Mouse (Mus musculus) neural tube, embryonic 13.5 days (tissue): ENCODE results near the gene Ciita. TPM values are rescaled to one million over a fixed set of nuclear protein-coding genes. Genes with fewer than 3 reads are reported as not detected.
A peak's percentile ranks its signal among the peaks of the same experiment; 100 is the strongest.

Experiments used
- ATAC-seq: fragments of 200-750 bp; cut with Nextera tagmentation; 2 replicates; pipeline ENCODE4 v1.8.0; 2017; ENCODE audit warnings: low read depth, mild to moderate bottlenecking, moderate TSS enrichment, moderate library complexity
- H3K27ac ChIP-seq: fragments of 300-500 bp; sonication (generic); replicated peaks from 2 replicates; pipeline ENCODE4 v1.5.1; 2015; ENCODE audit warnings: moderate library complexity, mild to moderate bottlenecking, inconsistent platforms
- H3K27me3 ChIP-seq: fragments of 300-500 bp; sonication (generic); 2 replicates; pipeline ENCODE4 v1.6.1; 2015; ENCODE audit warnings: mild to moderate bottlenecking, inconsistent platforms
- H3K36me3 ChIP-seq: fragments of 300-500 bp; sonication (generic); 2 replicates; pipeline ENCODE4 v1.6.1; 2015; ENCODE audit warnings: mild to moderate bottlenecking, inconsistent platforms
- H3K4me1 ChIP-seq: fragments of 300-500 bp; sonication (generic); replicated peaks from 2 replicates; pipeline ENCODE4 v1.6.1; 2015; ENCODE audit warnings: inconsistent platforms
- H3K4me2 ChIP-seq: fragments of 300-500 bp; sonication (generic); 2 replicates; pipeline ENCODE4 v1.6.1; 2015; ENCODE audit warnings: inconsistent platforms, mild to moderate bottlenecking, moderate library complexity
- H3K4me3 ChIP-seq: fragments of 300-500 bp; sonication (generic); 2 replicates; pipeline ENCODE4 v1.5.1; 2015; ENCODE audit warnings: mild to moderate bottlenecking, inconsistent platforms
- H3K9ac ChIP-seq: fragments of 300-500 bp; sonication (generic); 2 replicates; pipeline ENCODE4 v1.6.1; 2015; ENCODE audit warnings: moderate library complexity, mild to moderate bottlenecking, inconsistent platforms
- H3K9me3 ChIP-seq: fragments of 300-500 bp; sonication (generic); 2 replicates; pipeline ENCODE4 v1.6.1; 2016; ENCODE audit warnings: inconsistent platforms
- WGBS: fragments of 180-500 bp; shearing (Covaris S2); methylation state at CpG from one replicate; pipeline ENCODE4 v1.1.7; 2015; 5-methylcytosine and 5-hydroxymethylcytosine counted together
- polyA plus RNA-seq: library from polyadenylated mRNA; unstranded; fragments of >200 nt; fragmentation: Nextera tagmentation; extraction: Ambion mirVana; gene quantifications from 2 replicates; pipeline ENCODE4 v1.2.1, GENCODE M21; 2015

Ciita gene
- polyA plus RNA-seq, 1 experiment from 2014 or later, result 0.35 TPM

- ATAC-seq, result no peak
- 68% methylated on average over 4 of the region's 4 CpGs for WGBS
- H3K9me3 ChIP-seq, result no peaks in the 10 kb centered on the region
Observed at GRCm38 (mm10) chr16:10482343-10482742, 2.5 kb downstream of the Ciita start.

GRCm38 (mm10) chr16:10486993-10487392 is 7.1 kb downstream of the Ciita start:
- Histone ChIP-seq H3K27ac (no peak overlapping the region), H3K4me3 (no peak overlapping the region), H3K4me1 (peaks cover 8% of the 10 kb centered on the region; the same call in 1 of the 2 replicates), H3K4me2 (no peak overlapping the region), H3K9ac (no peak overlapping the region), H3K27me3 (peaks cover 17% of the 10 kb centered on the region), H3K9me3 (no peaks in the 10 kb centered on the region), H3K36me3 (no peaks in the 10 kb centered on the region)
- 55% methylated on average over 3 of the region's 3 CpGs for WGBS
- no peak for ATAC-seq

More at GRCm38 (mm10) chr16:10482343-10482742, 2.5 kb downstream of the Ciita start:
- no peak overlapping the region for H3K27ac ChIP-seq
- no peak overlapping the region for H3K9ac ChIP-seq
- no peak overlapping the region for H3K4me3 ChIP-seq
- no peaks in the 10 kb centered on the region for H3K36me3 ChIP-seq
- no peak overlapping the region for H3K4me2 ChIP-seq
- H3K27me3 ChIP-seq, result peaks cover 4% of the 10 kb centered on the region; the same call in 1 of the 2 replicates
- H3K4me1 ChIP-seq, result no peaks in the 10 kb centered on the region

GRCm38 (mm10) chr16:10487895-10488493 is 8.1 kb downstream of the Ciita start:
- WGBS, result 92% methylated on average over 8 of the region's 8 CpGs
- no peak for ATAC-seq

GRCm38 (mm10) chr16:10488769-10489481 is 9.1 kb downstream of the Ciita start:
- no peaks in the 10 kb centered on the region for H3K9me3 ChIP-seq
- ATAC-seq, result no peak
- no peak overlapping the region for H3K9ac ChIP-seq
- 87% methylated on average over 7 of the region's 7 CpGs for WGBS
- H3K27ac ChIP-seq, result no peak overlapping the region
- H3K36me3 ChIP-seq, result no peaks in the 10 kb centered on the region
- no peak overlapping the region for H3K4me2 ChIP-seq
- peaks cover 8% of the 10 kb centered on the region; the same call in 1 of the 2 replicates for H3K4me1 ChIP-seq
- H3K4me3 ChIP-seq, result no peak overlapping the region
- peaks cover 17% of the 10 kb centered on the region for H3K27me3 ChIP-seq

More at GRCm38 (mm10) chr16:10487895-10488493, 8.1 kb downstream of the Ciita start:
- H3K27ac ChIP-seq, result no peak overlapping the region
- no peak overlapping the region for H3K4me3 ChIP-seq
- peaks cover 8% of the 10 kb centered on the region; the same call in 1 of the 2 replicates for H3K4me1 ChIP-seq
- H3K9ac ChIP-seq, result no peak overlapping the region
- H3K4me2 ChIP-seq, result no peak overlapping the region
- H3K9me3 ChIP-seq, result no peaks in the 10 kb centered on the region
- no peaks in the 10 kb centered on the region for H3K36me3 ChIP-seq
- peaks cover 17% of the 10 kb centered on the region for H3K27me3 ChIP-seq

- Histone ChIP-seq H3K9ac (peak overlapping the region; percentile 53; the same call in 1 of the 2 replicates), H3K27me3 (peaks cover 17% of the 10 kb centered on the region), H3K9me3 (no peaks in the 10 kb centered on the region), H3K36me3 (no peaks in the 10 kb centered on the region), H3K27ac (no peak overlapping the region), H3K4me1 (peaks cover 8% of the 10 kb centered on the region; the same call in 1 of the 2 replicates), H3K4me2 (peak overlapping the region; percentile 36), H3K4me3 (no peak overlapping the region)
- WGBS, result 9% methylated on average over 9 of the region's 9 CpGs
- ATAC-seq, result no peak
Observed at GRCm38 (mm10) chr16:10489483-10489882, 9.6 kb downstream of the Ciita start.

GRCm38 (mm10) chr16:10489904-10490457 is 10.1 kb downstream of the Ciita start:
- no peaks in the 10 kb centered on the region for H3K9me3 ChIP-seq
- H3K27me3 ChIP-seq, result peaks cover 17% of the 10 kb centered on the region
- peak overlapping the region; percentile 36 for H3K4me2 ChIP-seq
- H3K4me3 ChIP-seq, result no peak overlapping the region
- no peak for ATAC-seq
- H3K9ac ChIP-seq, result peak overlapping the region; percentile 53; the same call in 1 of the 2 replicates
- no peaks in the 10 kb centered on the region for H3K36me3 ChIP-seq
- no peak overlapping the region for H3K27ac ChIP-seq
- H3K4me1 ChIP-seq, result peaks cover 8% of the 10 kb centered on the region; the same call in 1 of the 2 replicates
- 28% methylated on average over 13 of the region's 14 CpGs for WGBS

GRCm38 (mm10) chr16:10490503-10491150 is 10.8 kb downstream of the Ciita start:
- no peak for ATAC-seq
- WGBS, result 85% methylated on average over 18 of the region's 18 CpGs

GRCm38 (mm10) chr16:10491716-10492115 is 11.9 kb downstream of the Ciita start:
- peaks cover 17% of the 10 kb centered on the region for H3K27me3 ChIP-seq
- H3K4me1 ChIP-seq, result peaks cover 8% of the 10 kb centered on the region; the same call in 1 of the 2 replicates
- H3K4me2 ChIP-seq, result no peak overlapping the region
- no peaks in the 10 kb centered on the region for H3K9me3 ChIP-seq
- WGBS, result 88% methylated on average over 4 of the region's 4 CpGs
- no peak for ATAC-seq
- H3K4me3 ChIP-seq, result no peak overlapping the region
- H3K9ac ChIP-seq, result no peak overlapping the region
- no peak overlapping the region for H3K27ac ChIP-seq
- no peaks in the 10 kb centered on the region for H3K36me3 ChIP-seq

More at GRCm38 (mm10) chr16:10490503-10491150, 10.8 kb downstream of the Ciita start:
- no peak overlapping the region for H3K9ac ChIP-seq
- peaks cover 8% of the 10 kb centered on the region; the same call in 1 of the 2 replicates for H3K4me1 ChIP-seq
- no peaks in the 10 kb centered on the region for H3K9me3 ChIP-seq
- no peak overlapping the region for H3K4me3 ChIP-seq
- H3K4me2 ChIP-seq, result no peak overlapping the region
- peaks cover 17% of the 10 kb centered on the region for H3K27me3 ChIP-seq
- no peaks in the 10 kb centered on the region for H3K36me3 ChIP-seq
- H3K27ac ChIP-seq, result no peak overlapping the region

- peaks cover 13% of the 10 kb centered on the region for H3K27me3 ChIP-seq
- 87% methylated on average over 3 of the region's 3 CpGs for WGBS
- ATAC-seq, result no peak
- H3K9ac ChIP-seq, result no peak overlapping the region
- peaks cover 8% of the 10 kb centered on the region; the same call in 1 of the 2 replicates for H3K4me1 ChIP-seq
- H3K9me3 ChIP-seq, result no peaks in the 10 kb centered on the region
- no peaks in the 10 kb centered on the region for H3K36me3 ChIP-seq
- no peak overlapping the region for H3K4me2 ChIP-seq
- H3K4me3 ChIP-seq, result no peak overlapping the region
- no peak overlapping the region for H3K27ac ChIP-seq
Observed at GRCm38 (mm10) chr16:10492587-10492986, 12.7 kb downstream of the Ciita start.

- 86% methylated on average over 2 of the region's 2 CpGs for WGBS
Observed at GRCm38 (mm10) chr16:10495824-10496298, 16.0 kb downstream of the Ciita start.

GRCm38 (mm10) chr16:10498096-10498602 is 18.3 kb downstream of the Ciita start:
- Histone ChIP-seq H3K27ac (no peak overlapping the region), H3K4me2 (no peak overlapping the region), H3K4me3 (no peak overlapping the region), H3K27me3 (no peaks in the 10 kb centered on the region), H3K4me1 (no peaks in the 10 kb centered on the region), H3K36me3 (no peaks in the 10 kb centered on the region), H3K9ac (no peak overlapping the region), H3K9me3 (no peaks in the 10 kb centered on the region)
- WGBS, result 70% methylated on average over 5 of the region's 5 CpGs
- no peak for ATAC-seq

More at GRCm38 (mm10) chr16:10495824-10496298, 16.0 kb downstream of the Ciita start:
- Histone ChIP-seq H3K4me3 (no peak overlapping the region), H3K4me2 (no peak overlapping the region), H3K27ac (no peak overlapping the region), H3K4me1 (no peaks in the 10 kb centered on the region), H3K9ac (no peak overlapping the region), H3K36me3 (no peaks in the 10 kb centered on the region), H3K27me3 (no peaks in the 10 kb centered on the region), H3K9me3 (no peaks in the 10 kb centered on the region)
- no peak for ATAC-seq
